Mouse (Mus musculus): ENCODE results near the gene Akr7a5.
A peak's percentile ranks its signal among the peaks of the same experiment; 100 is the strongest.

Akr7a5 gene

GRCm38 (mm10) chr4:139351931-139352711 is 41.6 kb downstream of the Akr7a5 start, which contains the start of the genes Mrto4, Emc1 and Ubr4:
Gene Mrto4 (minus strand): TSS chr4:139352576.
Gene Emc1 (plus strand): TSS chr4:139352587.
Gene Ubr4 (plus strand): TSS chr4:139352609.
- peak; percentile 83 to 90 for DNase-seq (ENCODE audit: low spot score in 2 of 2)

DNA sequence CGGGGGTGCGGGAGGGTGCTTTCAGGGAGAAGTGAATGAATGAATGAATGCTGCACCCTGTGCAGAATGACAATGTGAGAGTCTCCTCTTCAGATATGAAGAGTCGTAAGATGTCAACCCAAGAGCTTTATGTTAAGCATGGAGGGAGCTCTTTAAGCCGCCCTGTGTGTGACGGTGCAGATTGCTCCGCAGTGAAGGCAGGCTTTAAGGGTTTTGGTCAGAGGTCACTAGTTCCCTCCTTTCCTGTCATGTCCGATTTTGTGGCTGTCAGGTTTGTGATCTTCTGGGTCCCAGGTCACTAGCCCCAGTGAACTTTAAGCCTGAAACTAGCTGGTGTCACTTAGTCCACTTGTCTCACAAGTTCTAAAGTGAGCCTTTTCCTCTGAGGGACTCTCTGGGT is 42.3 kb downstream of the Akr7a5 start:
- DNase-seq (ENCODE audit: low spot score in 2 of 2): no peak

- no peak for DNase-seq (ENCODE audit: low spot score in 2 of 2)
Measured at GRCm38 (mm10) chr4:139357211-139357610, 46.7 kb downstream of the Akr7a5 start.

DNA sequence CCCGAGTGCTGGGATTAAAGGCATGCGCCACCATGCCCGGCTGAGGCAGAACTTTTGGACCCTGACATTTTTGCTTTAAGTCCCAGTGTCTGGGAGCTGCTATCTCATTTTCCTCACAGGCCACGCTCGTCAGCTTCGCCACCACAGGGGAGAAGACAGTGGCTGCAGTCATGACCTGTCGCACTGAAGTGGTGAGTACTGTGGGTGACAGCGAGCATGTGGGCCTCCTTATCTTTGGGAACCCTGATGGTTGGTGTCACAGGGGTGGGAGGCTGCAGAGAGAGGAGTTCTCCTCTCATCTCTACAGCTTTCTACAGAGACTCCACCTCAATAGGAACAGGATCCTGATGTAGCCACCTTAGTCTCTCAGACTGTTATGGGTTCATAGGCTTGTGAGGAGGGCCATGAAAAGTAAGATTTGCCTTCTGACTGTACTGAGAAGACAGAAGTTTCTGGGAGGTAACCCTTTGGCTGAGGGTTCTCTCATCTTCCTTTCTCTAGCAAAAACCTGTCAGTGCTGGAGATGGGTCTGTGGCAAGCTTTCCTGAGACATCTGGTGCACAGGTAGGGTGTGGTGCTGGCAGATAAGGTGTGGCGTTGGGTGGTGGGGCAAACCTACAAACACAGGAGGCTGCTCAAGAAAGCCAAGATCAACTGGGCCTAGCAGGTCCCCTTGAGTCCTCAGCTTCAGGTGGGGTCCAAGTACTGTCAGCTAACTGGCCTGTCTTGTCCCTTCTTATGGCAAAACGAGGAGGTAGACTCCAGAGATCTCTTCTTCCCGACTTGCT is 50.4 kb downstream of the Akr7a5 start:
- DNase-seq (ENCODE audit: low spot score in 2 of 2): no peak

GRCm38 (mm10) chr4:139367336-139367735 is 56.8 kb downstream of the Akr7a5 start:
- no peak for DNase-seq (ENCODE audit: low spot score in 2 of 2)
